Mouse (Mus musculus): ENCODE measurements around the gene Gm39653. TPM values are rescaled to one million over a fixed set of nuclear protein-coding genes. Genes with fewer than 3 reads are reported as not detected.

Gm39653 gene
- polyA plus RNA-seq (2014; fragmentation: Nextera tagmentation; extraction: Ambion mirVana) = not detected in 2 replicates

- H3K9ac ChIP-seq (ENCODE audit: low read depth, low read length) = no peak within 1 kb of the TSS
Observed at GRCm38 (mm10) chr1:63615668-63616067, at the start of gene Gm39653. Gm39653 (plus strand) TSS chr1:63615968.

GRCm38 (mm10) chr1:63566501-63566900, 49.3 kb upstream of the Gm39653 start:
- H3K9ac ChIP-seq (ENCODE audit: low read depth, low read length) = no peak overlapping the region
- H3K27ac ChIP-seq (replicated peaks; ENCODE audit: low read depth, low read length) = no peak overlapping the region
- H3K9me3 ChIP-seq (ENCODE audit: control insufficient read depth, low read length) = no peaks in the 10 kb centered on the region
- H3K27me3 ChIP-seq (replicated peaks; ENCODE audit: control insufficient read depth, insufficient read depth, low read length) = no peaks in the 10 kb centered on the region
- ATAC-seq (ENCODE audit: low read depth) = no peak
- 27% methylated on average over 7 of the region's 7 CpGs for WGBS
- H3K36me3 ChIP-seq (ENCODE audit: control insufficient read depth, insufficient read depth, low read length) = no peaks in the 10 kb centered on the region
- no peak overlapping the region for H3K4me3 ChIP-seq (ENCODE audit: low read depth, low read length)
- H3K4me1 ChIP-seq (ENCODE audit: control insufficient read depth, insufficient read depth, low read length) = peaks cover 4% of the 10 kb centered on the region; the same call in 1 of the 2 replicates
- H3K4me2 ChIP-seq (ENCODE audit: low read depth, low read length) = no peak overlapping the region
- DNase-seq (ENCODE audit: low spot score) = no peak

More at GRCm38 (mm10) chr1:63615668-63616067, at the start of gene Gm39653:
- Histone ChIP-seq H3K4me2 (ENCODE audit: low read depth, low read length) (no peak within 1 kb of the TSS), H3K4me3 (ENCODE audit: low read depth, low read length) (no peak within 1 kb of the TSS), H3K36me3 (ENCODE audit: control insufficient read depth, insufficient read depth, low read length) (no peaks in the 10 kb centered on the region), H3K9me3 (ENCODE audit: control insufficient read depth, low read length) (no peaks in the 10 kb centered on the region), H3K27me3 (replicated peaks; ENCODE audit: control insufficient read depth, insufficient read depth, low read length) (no peaks in the 10 kb centered on the region), H3K27ac (replicated peaks; ENCODE audit: low read depth, low read length) (no peak within 1 kb of the TSS), H3K4me1 (ENCODE audit: control insufficient read depth, insufficient read depth, low read length) (no peaks in the 10 kb centered on the region)
- DNase-seq (ENCODE audit: low spot score) = no peak
- no peak for ATAC-seq (ENCODE audit: low read depth)
- 74% methylated on average over 3 of the region's 3 CpGs for WGBS

- Histone ChIP-seq H3K4me3 (ENCODE audit: low read depth, low read length) (no peak overlapping the region), H3K4me2 (ENCODE audit: low read depth, low read length) (no peak overlapping the region), H3K4me1 (ENCODE audit: control insufficient read depth, insufficient read depth, low read length) (peaks cover 3% of the 10 kb centered on the region; the same call in 1 of the 2 replicates), H3K9ac (ENCODE audit: low read depth, low read length) (no peak overlapping the region), H3K27ac (replicated peaks; ENCODE audit: low read depth, low read length) (no peak overlapping the region), H3K27me3 (replicated peaks; ENCODE audit: control insufficient read depth, insufficient read depth, low read length) (no peaks in the 10 kb centered on the region), H3K9me3 (ENCODE audit: control insufficient read depth, low read length) (no peaks in the 10 kb centered on the region), H3K36me3 (ENCODE audit: control insufficient read depth, insufficient read depth, low read length) (no peaks in the 10 kb centered on the region)
- 46% methylated on average over 4 of the region's 4 CpGs for WGBS
- ATAC-seq (ENCODE audit: low read depth) = no peak
- DNase-seq (ENCODE audit: low spot score) = no peak
Observed at GRCm38 (mm10) chr1:63567031-63567430, 48.7 kb upstream of the Gm39653 start.

- H3K9me3 ChIP-seq (ENCODE audit: control insufficient read depth, low read length) = no peaks in the 10 kb centered on the region
- no peak overlapping the region for H3K4me2 ChIP-seq (ENCODE audit: low read depth, low read length)
- H3K27ac ChIP-seq (replicated peaks; ENCODE audit: low read depth, low read length) = no peak overlapping the region
- no peak overlapping the region for H3K9ac ChIP-seq (ENCODE audit: low read depth, low read length)
- no peak overlapping the region for H3K4me3 ChIP-seq (ENCODE audit: low read depth, low read length)
- WGBS = 68% methylated on average over 7 of the region's 7 CpGs
- H3K36me3 ChIP-seq (ENCODE audit: control insufficient read depth, insufficient read depth, low read length) = no peaks in the 10 kb centered on the region
- H3K4me1 ChIP-seq (ENCODE audit: control insufficient read depth, insufficient read depth, low read length) = 0 out of 2 replicates have a peak, but pooled peaks cover 4% of the 10 kb centered on the region
- no peak for DNase-seq (ENCODE audit: low spot score)
- H3K27me3 ChIP-seq (replicated peaks; ENCODE audit: control insufficient read depth, insufficient read depth, low read length) = no peaks in the 10 kb centered on the region
- ATAC-seq (ENCODE audit: low read depth) = no peak
Observed at GRCm38 (mm10) chr1:63572229-63572628, 43.5 kb upstream of the Gm39653 start.

GRCm38 (mm10) chr1:63573432-63573831, 42.3 kb upstream of the Gm39653 start:
- WGBS = 50% methylated on average over 6 of the region's 6 CpGs

GRCm38 (mm10) chr1:63573864-63574611, 41.7 kb upstream of the Gm39653 start:
- Histone ChIP-seq H3K36me3 (ENCODE audit: control insufficient read depth, insufficient read depth, low read length) (no peaks in the 10 kb centered on the region), H3K9me3 (ENCODE audit: control insufficient read depth, low read length) (no peaks in the 10 kb centered on the region), H3K4me1 (ENCODE audit: control insufficient read depth, insufficient read depth, low read length) (0 out of 2 replicates have a peak, but pooled peaks cover 4% of the 10 kb centered on the region), H3K27ac (replicated peaks; ENCODE audit: low read depth, low read length) (no peak overlapping the region), H3K4me2 (ENCODE audit: low read depth, low read length) (no peak overlapping the region), H3K4me3 (ENCODE audit: low read depth, low read length) (no peak overlapping the region), H3K9ac (ENCODE audit: low read depth, low read length) (no peak overlapping the region), H3K27me3 (replicated peaks; ENCODE audit: control insufficient read depth, insufficient read depth, low read length) (no peaks in the 10 kb centered on the region)
- no peak for DNase-seq (ENCODE audit: low spot score)
- WGBS = 56% methylated on average over 12 of the region's 12 CpGs
- ATAC-seq (ENCODE audit: low read depth) = no peak

More at GRCm38 (mm10) chr1:63573432-63573831, 42.3 kb upstream of the Gm39653 start:
- H3K4me1 ChIP-seq (ENCODE audit: control insufficient read depth, insufficient read depth, low read length) = 0 out of 2 replicates have a peak, but pooled peaks cover 4% of the 10 kb centered on the region
- H3K27me3 ChIP-seq (replicated peaks; ENCODE audit: control insufficient read depth, insufficient read depth, low read length) = no peaks in the 10 kb centered on the region
- ATAC-seq (ENCODE audit: low read depth) = peak; percentile 37; the same call in 1 of the 2 replicates
- H3K27ac ChIP-seq (replicated peaks; ENCODE audit: low read depth, low read length) = no peak overlapping the region
- H3K9ac ChIP-seq (ENCODE audit: low read depth, low read length) = no peak overlapping the region
- H3K4me2 ChIP-seq (ENCODE audit: low read depth, low read length) = no peak overlapping the region
- H3K4me3 ChIP-seq (ENCODE audit: low read depth, low read length) = no peak overlapping the region
- H3K9me3 ChIP-seq (ENCODE audit: control insufficient read depth, low read length) = no peaks in the 10 kb centered on the region
- peak; percentile 44 for DNase-seq (ENCODE audit: low spot score)
- H3K36me3 ChIP-seq (ENCODE audit: control insufficient read depth, insufficient read depth, low read length) = no peaks in the 10 kb centered on the region

- DNase-seq (ENCODE audit: low spot score) (no peak), ATAC-seq (ENCODE audit: low read depth) (no peak)
- no peak overlapping the region for H3K9ac ChIP-seq (ENCODE audit: low read depth, low read length)
- H3K9me3 ChIP-seq (ENCODE audit: control insufficient read depth, low read length) = no peaks in the 10 kb centered on the region
- no peak overlapping the region for H3K27ac ChIP-seq (replicated peaks; ENCODE audit: low read depth, low read length)
- H3K4me3 ChIP-seq (ENCODE audit: low read depth, low read length) = no peak overlapping the region
- no peaks in the 10 kb centered on the region for H3K27me3 ChIP-seq (replicated peaks; ENCODE audit: control insufficient read depth, insufficient read depth, low read length)
- H3K4me1 ChIP-seq (ENCODE audit: control insufficient read depth, insufficient read depth, low read length) = 0 out of 2 replicates have a peak, but pooled peaks cover 4% of the 10 kb centered on the region
- WGBS = 49% methylated on average over 5 of the region's 5 CpGs
- no peak overlapping the region for H3K4me2 ChIP-seq (ENCODE audit: low read depth, low read length)
- H3K36me3 ChIP-seq (ENCODE audit: control insufficient read depth, insufficient read depth, low read length) = no peaks in the 10 kb centered on the region
Observed at GRCm38 (mm10) chr1:63576803-63577202, 39.0 kb upstream of the Gm39653 start.

GRCm38 (mm10) chr1:63579153-63579552, 36.6 kb upstream of the Gm39653 start:
- H3K27ac ChIP-seq (replicated peaks; ENCODE audit: low read depth, low read length) = no peak overlapping the region
- ATAC-seq (ENCODE audit: low read depth) = no peak
- H3K9me3 ChIP-seq (ENCODE audit: control insufficient read depth, low read length) = no peaks in the 10 kb centered on the region
- no peak overlapping the region for H3K4me3 ChIP-seq (ENCODE audit: low read depth, low read length)
- H3K27me3 ChIP-seq (replicated peaks; ENCODE audit: control insufficient read depth, insufficient read depth, low read length) = no peaks in the 10 kb centered on the region
- DNase-seq (ENCODE audit: low spot score) = no peak
- WGBS = 80% methylated on average over 8 of the region's 8 CpGs
- no peaks in the 10 kb centered on the region for H3K36me3 ChIP-seq (ENCODE audit: control insufficient read depth, insufficient read depth, low read length)
- no peak overlapping the region for H3K4me2 ChIP-seq (ENCODE audit: low read depth, low read length)
- no peaks in the 10 kb centered on the region for H3K4me1 ChIP-seq (ENCODE audit: control insufficient read depth, insufficient read depth, low read length)
- H3K9ac ChIP-seq (ENCODE audit: low read depth, low read length) = no peak overlapping the region

GRCm38 (mm10) chr1:63586869-63587268, 28.9 kb upstream of the Gm39653 start:
- Histone ChIP-seq H3K9me3 (ENCODE audit: control insufficient read depth, low read length) (no peaks in the 10 kb centered on the region), H3K4me1 (ENCODE audit: control insufficient read depth, insufficient read depth, low read length) (no peaks in the 10 kb centered on the region), H3K4me3 (ENCODE audit: low read depth, low read length) (no peak overlapping the region), H3K36me3 (ENCODE audit: control insufficient read depth, insufficient read depth, low read length) (no peaks in the 10 kb centered on the region), H3K27me3 (replicated peaks; ENCODE audit: control insufficient read depth, insufficient read depth, low read length) (no peaks in the 10 kb centered on the region), H3K9ac (ENCODE audit: low read depth, low read length) (no peak overlapping the region), H3K4me2 (ENCODE audit: low read depth, low read length) (no peak overlapping the region), H3K27ac (replicated peaks; ENCODE audit: low read depth, low read length) (no peak overlapping the region)
- DNase-seq (ENCODE audit: low spot score) (no peak), ATAC-seq (ENCODE audit: low read depth) (no peak)
- WGBS = 78% methylated on average over 7 of the region's 7 CpGs

Measured in embryonic facial prominence, embryonic 14.5 days (tissue).